Mouse (Mus musculus) spleen, postnatal 10 days (tissue): ENCODE measurements around the gene Mta1.
A peak's percentile ranks its signal among the peaks of the same experiment; 100 is the strongest.

Experiments used
- DNase-seq, 2 experiments: peaks; one replicate each; pipeline ENCODE4 v3.0.0; 2021 to 2022; ENCODE audit warnings: low spot score in 2 of 2

Gene Mta1

GRCm38 (mm10) chr12:113133861-113134403 lies 35.9 kb downstream of the Mta1 start:
- DNase-seq, result no peak

GRCm38 (mm10) chr12:113134502-113134901 lies 36.4 kb downstream of the Mta1 start:
- DNase-seq, result no peak

GRCm38 (mm10) chr12:113135401-113135800 lies 37.3 kb downstream of the Mta1 start:
- no peak for DNase-seq

- DNase-seq, result no peak
Observed at GRCm38 (mm10) chr12:113136492-113137020, 38.5 kb downstream of the Mta1 start.

GRCm38 (mm10) chr12:113137260-113138213 lies 39.5 kb downstream of the Mta1 start:
- no peak for DNase-seq

- DNase-seq, result no peak
Observed at GRCm38 (mm10) chr12:113138291-113138690, 40.2 kb downstream of the Mta1 start.

GRCm38 (mm10) chr12:113138901-113139864 lies 41.1 kb downstream of the Mta1 start:
- DNase-seq, result no peak

- peak; percentile 80 to 89 for DNase-seq
Observed at GRCm38 (mm10) chr12:113139908-113140615, 42.0 kb downstream of the Mta1 start, which contains the start of gene Crip2. Gene Crip2, plus strand, starts transcription at chr12:113140236.

GRCm38 (mm10) chr12:113140616-113141411 lies 42.7 kb downstream of the Mta1 start:
- DNase-seq, result no peak

- DNase-seq, result peak in 1 of 2 experiments; percentile 34
Observed at GRCm38 (mm10) chr12:113141531-113141973, 43.5 kb downstream of the Mta1 start.

GRCm38 (mm10) chr12:113142021-113142975 lies 44.2 kb downstream of the Mta1 start:
- DNase-seq, result no peak

- DNase-seq, result no peak
Observed at GRCm38 (mm10) chr12:113143164-113143563, 45.1 kb downstream of the Mta1 start.

GRCm38 (mm10) chr12:113144001-113144756 lies 46.1 kb downstream of the Mta1 start:
- peak in 1 of 2 experiments; percentile 65 for DNase-seq

GRCm38 (mm10) chr12:113144886-113145285 lies 46.8 kb downstream of the Mta1 start:
- no peak for DNase-seq

- DNase-seq, result no peak
Observed at GRCm38 (mm10) chr12:113145591-113145990, 47.5 kb downstream of the Mta1 start.

GRCm38 (mm10) chr12:113146112-113147057 lies 48.3 kb downstream of the Mta1 start, which contains the start of gene Crip1:
Gene Crip1, plus strand, starts transcription at chr12:113146316.
- peak; percentile 91 to 92 for DNase-seq

GRCm38 (mm10) chr12:113147481-113147880 lies 49.4 kb downstream of the Mta1 start:
- DNase-seq, result no peak
